Mouse (Mus musculus): ENCODE measurements around the gene Nlgn3. TPM values are rescaled to one million over a fixed set of nuclear protein-coding genes. Genes with fewer than 3 reads are reported as not detected.

Nlgn3 gene
- polyA plus RNA-seq, 1 experiment: 0.14 TPM

GRCm38 (mm10) chrX:101299473-101300426 is 782 bp downstream of the Nlgn3 start:
- DNase-seq (ENCODE audit: low read depth in 1 of 2, low spot score in 2 of 2): no peak
- no peaks in the 10 kb centered on the region for H3K27me3 ChIP-seq (ENCODE audit: control insufficient read depth, insufficient read depth, low read length)
- TF ChIP-seq POLR2A (IDR thresholded peaks at IDR 0.05; ENCODE audit: low read depth, low read length) (no peak), CTCF (IDR thresholded peaks at IDR 0.05; ENCODE audit: extremely low read depth, insufficient read depth, insufficient read length, insufficient replicate concordance) (no peak)
- 52% methylated on average over 13 of the region's 13 CpGs for WGBS
- H3K4me1 ChIP-seq (ENCODE audit: control insufficient read depth, insufficient read depth, insufficient read length): no peaks in the 10 kb centered on the region
- H3K36me3 ChIP-seq (ENCODE audit: control insufficient read depth, insufficient read depth, low read length): peaks cover 12% of the 10 kb centered on the region
- no peak overlapping the region for H3K4me3 ChIP-seq (ENCODE audit: extremely low read depth, insufficient read depth, insufficient read length)
- no peak overlapping the region for H3K27ac ChIP-seq (ENCODE audit: insufficient read depth, low read length)

GRCm38 (mm10) chrX:101300427-101301030 is 1.6 kb downstream of the Nlgn3 start:
- Histone ChIP-seq H3K36me3 (ENCODE audit: control insufficient read depth, insufficient read depth, low read length) (peaks cover 10% of the 10 kb centered on the region), H3K4me3 (ENCODE audit: extremely low read depth, insufficient read depth, insufficient read length) (no peak overlapping the region), H3K27ac (ENCODE audit: insufficient read depth, low read length) (no peak overlapping the region), H3K27me3 (ENCODE audit: control insufficient read depth, insufficient read depth, low read length) (no peaks in the 10 kb centered on the region), H3K4me1 (ENCODE audit: control insufficient read depth, insufficient read depth, insufficient read length) (no peaks in the 10 kb centered on the region)
- 64% methylated on average over 13 of the region's 13 CpGs for WGBS
- DNase-seq (ENCODE audit: low read depth in 1 of 2, low spot score in 2 of 2): no peak
- TF ChIP-seq POLR2A (IDR thresholded peaks at IDR 0.05; ENCODE audit: low read depth, low read length) (no peak), CTCF (IDR thresholded peaks at IDR 0.05; ENCODE audit: extremely low read depth, insufficient read depth, insufficient read length, insufficient replicate concordance) (no peak)

- Histone ChIP-seq H3K27me3 (ENCODE audit: control insufficient read depth, insufficient read depth, low read length) (no peaks in the 10 kb centered on the region), H3K4me3 (ENCODE audit: extremely low read depth, insufficient read depth, insufficient read length) (no peak overlapping the region), H3K4me1 (ENCODE audit: control insufficient read depth, insufficient read depth, insufficient read length) (no peaks in the 10 kb centered on the region), H3K36me3 (ENCODE audit: control insufficient read depth, insufficient read depth, low read length) (peaks cover 6% of the 10 kb centered on the region), H3K27ac (ENCODE audit: insufficient read depth, low read length) (no peak overlapping the region)
- WGBS: 84% methylated on average over 9 of the region's 9 CpGs
- no peak for DNase-seq (ENCODE audit: low read depth in 1 of 2, low spot score in 2 of 2)
- TF ChIP-seq POLR2A (IDR thresholded peaks at IDR 0.05; ENCODE audit: low read depth, low read length) (no peak), CTCF (IDR thresholded peaks at IDR 0.05; ENCODE audit: extremely low read depth, insufficient read depth, insufficient read length, insufficient replicate concordance) (no peak)
Observed at GRCm38 (mm10) chrX:101301654-101302053, 2.7 kb downstream of the Nlgn3 start.

- Histone ChIP-seq H3K36me3 (ENCODE audit: control insufficient read depth, insufficient read depth, low read length) (no peaks in the 10 kb centered on the region), H3K4me1 (ENCODE audit: control insufficient read depth, insufficient read depth, insufficient read length) (no peaks in the 10 kb centered on the region), H3K4me3 (ENCODE audit: extremely low read depth, insufficient read depth, insufficient read length) (no peak overlapping the region), H3K27ac (ENCODE audit: insufficient read depth, low read length) (no peak overlapping the region), H3K27me3 (ENCODE audit: control insufficient read depth, insufficient read depth, low read length) (no peaks in the 10 kb centered on the region)
- WGBS: 77% methylated on average over 2 of the region's 2 CpGs
- TF ChIP-seq POLR2A (IDR thresholded peaks at IDR 0.05; ENCODE audit: low read depth, low read length) (no peak), CTCF (IDR thresholded peaks at IDR 0.05; ENCODE audit: extremely low read depth, insufficient read depth, insufficient read length, insufficient replicate concordance) (no peak)
- DNase-seq (ENCODE audit: low read depth in 1 of 2, low spot score in 2 of 2): no peak
Observed at GRCm38 (mm10) chrX:101304646-101305045, 5.7 kb downstream of the Nlgn3 start.

GRCm38 (mm10) chrX:101309299-101309698 is 10.3 kb downstream of the Nlgn3 start:
- WGBS: 91% methylated on average over 5 of the region's 5 CpGs
- Histone ChIP-seq H3K27ac (ENCODE audit: insufficient read depth, low read length) (no peak overlapping the region), H3K4me1 (ENCODE audit: control insufficient read depth, insufficient read depth, insufficient read length) (no peaks in the 10 kb centered on the region), H3K4me3 (ENCODE audit: extremely low read depth, insufficient read depth, insufficient read length) (no peak overlapping the region), H3K27me3 (ENCODE audit: control insufficient read depth, insufficient read depth, low read length) (no peaks in the 10 kb centered on the region), H3K36me3 (ENCODE audit: control insufficient read depth, insufficient read depth, low read length) (no peaks in the 10 kb centered on the region)
- TF ChIP-seq POLR2A (IDR thresholded peaks at IDR 0.05; ENCODE audit: low read depth, low read length) (no peak), CTCF (IDR thresholded peaks at IDR 0.05; ENCODE audit: extremely low read depth, insufficient read depth, insufficient read length, insufficient replicate concordance) (no peak)
- no peak for DNase-seq (ENCODE audit: low read depth in 1 of 2, low spot score in 2 of 2)

GRCm38 (mm10) chrX:101313625-101314359 is 14.8 kb downstream of the Nlgn3 start:
- no peak overlapping the region for H3K4me3 ChIP-seq (ENCODE audit: extremely low read depth, insufficient read depth, insufficient read length)
- 49% methylated on average over 6 of the region's 6 CpGs for WGBS
- DNase-seq (ENCODE audit: low read depth in 1 of 2, low spot score in 2 of 2): no peak
- H3K4me1 ChIP-seq (ENCODE audit: control insufficient read depth, insufficient read depth, insufficient read length): no peaks in the 10 kb centered on the region
- H3K27me3 ChIP-seq (ENCODE audit: control insufficient read depth, insufficient read depth, low read length): no peaks in the 10 kb centered on the region
- no peaks in the 10 kb centered on the region for H3K36me3 ChIP-seq (ENCODE audit: control insufficient read depth, insufficient read depth, low read length)
- no peak overlapping the region for H3K27ac ChIP-seq (ENCODE audit: insufficient read depth, low read length)
- TF ChIP-seq CTCF (IDR thresholded peaks at IDR 0.05; ENCODE audit: extremely low read depth, insufficient read depth, insufficient read length, insufficient replicate concordance) (no peak), POLR2A (IDR thresholded peaks at IDR 0.05; ENCODE audit: low read depth, low read length) (no peak)
